Mouse (Mus musculus) liver, adult 2 months (tissue): ENCODE measurements at regions not wholly inside any gene's neighbourhood (a gene's known extent, or its start where the extent isn't known, plus 50 kb on each side); places are given as distances from the start of the nearest gene placed in this dataset.

ENCODE experiments used
- CTCF ChIP-seq: fragments of 200-500 bp; IDR thresholded peaks from 2 replicates; pipeline ENCODE4 v1.5.1; 2011; ENCODE audit warnings: low read depth, low read length, control low read depth
- POLR2A ChIP-seq: fragments of 200-500 bp; IDR thresholded peaks from 2 replicates; pipeline ENCODE4 v1.6.1; 2011; ENCODE audit warnings: low read length, control low read depth; ENCODE audit not compliant: insufficient read depth; ENCODE audit errors: extremely low read depth

- TF ChIP-seq CTCF (no peak), POLR2A (no peak)
Measured at GRCm38 (mm10) chr2:124745045-124745444, 322.9 kb upstream of the Slc24a5 start.
